Comparison of ENCODE assay signal across 7 mouse cellular contexts in genomic region chr3:122169616-122170178, GRCm38 (mm10).
DNase-seq lines count a peak whose midpoint lies in the region.

No protein-coding gene starts in this region.

- peak; percentile 49 for DNase-seq in CD4-positive helper T cell, adult 2 months (ENCODE audit: low read depth, low spot score)
- peak; percentile 26 for DNase-seq in MEL-GATA-1-ER (ENCODE audit: extremely low read depth, low read depth)
- peak; percentile 84 to 90 for DNase-seq in cerebellum, adult 18-20 months
- peak; percentile 79 for DNase-seq in gastrocnemius, postnatal 10 days
- DNase-seq in kidney, postnatal 14 days = peak; percentile 84
- peak; percentile 79 for DNase-seq in lung, postnatal 10 days
- DNase-seq in right cerebral cortex, postnatal 25 days = peak; percentile 14

Comparison
In these comparisons a context has a peak if more than half of its experiments do, and no peak if none do; other contexts are left out.
1. Peak in every context shown above with its lines: DNase-seq.
2. DNase-seq: peak in every context shown above with its lines; median percentile 87 in cerebellum, adult 18-20 months; 84 in kidney, postnatal 14 days; 79 in gastrocnemius, postnatal 10 days; 79 in lung, postnatal 10 days; 49 in CD4-positive helper T cell, adult 2 months; 26 in MEL-GATA-1-ER; 14 in right cerebral cortex, postnatal 25 days.